Mouse (Mus musculus): ENCODE measurements around the gene Csnk1d.
A peak's percentile ranks its signal among the peaks of the same experiment; 100 is the strongest.

Csnk1d gene

GRCm38 (mm10) chr11:120990951-120991526 is at the start of gene Csnk1d:
TSS of gene Csnk1d (minus strand) at chr11:120991330.
- DNase-seq (ENCODE audit: low spot score in 2 of 2): peak; percentile 96 to 99

GRCm38 (mm10) chr11:121039302-121039701 is 48.2 kb upstream of the Csnk1d start, which contains the start of gene Cd7:
TSS of gene Cd7 (minus strand) at chr11:121039418.
- no peak for DNase-seq (ENCODE audit: low spot score in 2 of 2)

- DNase-seq (ENCODE audit: low spot score in 2 of 2): no peak
Measured at GRCm38 (mm10) chr11:121038366-121039240, 47.5 kb upstream of the Csnk1d start.

- no peak for DNase-seq (ENCODE audit: low spot score in 2 of 2)
Measured at GRCm38 (mm10) chr11:121033118-121033517, 42.0 kb upstream of the Csnk1d start.

GRCm38 (mm10) chr11:121027259-121027658 is 36.1 kb upstream of the Csnk1d start:
- DNase-seq (ENCODE audit: low spot score in 2 of 2): no peak

- no peak for DNase-seq (ENCODE audit: low spot score in 2 of 2)
Measured at GRCm38 (mm10) chr11:121024163-121024562, 33.0 kb upstream of the Csnk1d start.

- no peak for DNase-seq (ENCODE audit: low spot score in 2 of 2)
Measured at GRCm38 (mm10) chr11:121019501-121019900, 28.4 kb upstream of the Csnk1d start.

- DNase-seq (ENCODE audit: low spot score in 2 of 2): peak in 1 of 2 experiments; percentile 40
Measured at GRCm38 (mm10) chr11:121017703-121018102, 26.6 kb upstream of the Csnk1d start.

- no peak for DNase-seq (ENCODE audit: low spot score in 2 of 2)
Measured at GRCm38 (mm10) chr11:121015472-121015871, 24.3 kb upstream of the Csnk1d start.

- peak; percentile 65 to 71 for DNase-seq (ENCODE audit: low spot score in 2 of 2)
Measured at GRCm38 (mm10) chr11:121014896-121015300, 23.8 kb upstream of the Csnk1d start.

- DNase-seq (ENCODE audit: low spot score in 2 of 2): no peak
Measured at GRCm38 (mm10) chr11:121013656-121014055, 22.5 kb upstream of the Csnk1d start.

GRCm38 (mm10) chr11:121010044-121010755 is 19.1 kb upstream of the Csnk1d start:
- no peak for DNase-seq (ENCODE audit: low spot score in 2 of 2)

- DNase-seq (ENCODE audit: low spot score in 2 of 2): no peak
Measured at GRCm38 (mm10) chr11:121006184-121006583, 15.1 kb upstream of the Csnk1d start.

GRCm38 (mm10) chr11:121004281-121004680 is 13.2 kb upstream of the Csnk1d start:
- no peak for DNase-seq (ENCODE audit: low spot score in 2 of 2)

GRCm38 (mm10) chr11:121001966-121002365 is 10.8 kb upstream of the Csnk1d start:
- DNase-seq (ENCODE audit: low spot score in 2 of 2): no peak

- DNase-seq (ENCODE audit: low spot score in 2 of 2): no peak
Measured at GRCm38 (mm10) chr11:120994741-120995140, 3.6 kb upstream of the Csnk1d start.

- no peak for DNase-seq (ENCODE audit: low spot score in 2 of 2)
Measured at GRCm38 (mm10) chr11:120993586-120993985, 2.5 kb upstream of the Csnk1d start.

- DNase-seq (ENCODE audit: low spot score in 2 of 2): no peak
Measured at GRCm38 (mm10) chr11:120993080-120993479, 1.9 kb upstream of the Csnk1d start.

GRCm38 (mm10) chr11:120991791-120992190 is 661 bp upstream of the Csnk1d start:
- peak; percentile 68 to 71 for DNase-seq (ENCODE audit: low spot score in 2 of 2)

- peak; percentile 47 to 54 for DNase-seq (ENCODE audit: low spot score in 2 of 2)
Measured at GRCm38 (mm10) chr11:120990126-120990781, 876 bp downstream of the Csnk1d start.

GRCm38 (mm10) chr11:120989523-120989922 is 1.6 kb downstream of the Csnk1d start:
- DNase-seq (ENCODE audit: low spot score in 2 of 2): no peak

- DNase-seq (ENCODE audit: low spot score in 2 of 2): no peak
Measured at GRCm38 (mm10) chr11:120988410-120988809, 2.7 kb downstream of the Csnk1d start.
